Comparison of ENCODE assay signal across 14 mouse cellular contexts in genomic region chr10:110832336-110832735, GRCm38 (mm10).
DNase-seq lines count a peak whose midpoint lies in the region; ATAC-seq and TF ChIP-seq lines count a peak whose summit lies in the region.
"Had no signal": no experiment of that assay in that cellular context is flagged by ENCODE, and none has a peak within 500 bp of the region (broad histone marks: within the 10 kb centered on the region; RNA-seq: fewer than 3 reads in every experiment).

No protein-coding gene starts in this region.

- H3K27ac ChIP-seq in hindbrain, embryonic 13.5 days, result peak overlapping the region; percentile 40; the same call in 1 of the 2 replicates
- H3K27ac ChIP-seq in forebrain, postnatal 0 days (ENCODE audit: low read depth, low read length), result no peak overlapping the region

- DNase-seq in NIH3T3 (ENCODE audit: low read depth), result peak; percentile 40
- peak; percentile 56 for DNase-seq in adrenal gland, adult 2 months
- peak; percentile 28 to 45 for DNase-seq in heart, adult 18-20 months
- DNase-seq in frontal cortex, adult 2 months (ENCODE audit: extremely low spot score in 1 of 2, low spot score in 1 of 2), result no peak
- no peak for DNase-seq in forebrain, postnatal 0 days
- DNase-seq in kidney, adult 9 months, result no peak
- DNase-seq: cerebellum, adult 11-12 months; left cerebral cortex, postnatal 4 days; lung, postnatal 10 days; right cerebral cortex, postnatal 14 days had no signal

- no peak for ATAC-seq in hindbrain, embryonic 13.5 days (ENCODE audit: low FRiP score)
- ATAC-seq in forebrain, postnatal 0 days, result no peak
- ATAC-seq: activated CD4-positive, CD25-positive, alpha-beta regulatory T cell, adult 4 months; inflammation-experienced regulatory T-cells, adult 6 months had no signal

- no peak overlapping the region for H3K9ac ChIP-seq in hindbrain, embryonic 13.5 days
- H3K9ac ChIP-seq in forebrain, postnatal 0 days, result no peak overlapping the region

- H3K9me3 ChIP-seq in hindbrain, embryonic 13.5 days, result no peaks in the 10 kb centered on the region
- H3K9me3 ChIP-seq in forebrain, postnatal 0 days (ENCODE audit: low read length), result no peaks in the 10 kb centered on the region

- H3K4me2 ChIP-seq in hindbrain, embryonic 13.5 days, result no peak overlapping the region
- no peak overlapping the region for H3K4me2 ChIP-seq in forebrain, postnatal 0 days (ENCODE audit: low read depth)

- no peak overlapping the region for H3K4me3 ChIP-seq in hindbrain, embryonic 13.5 days
- no peak overlapping the region for H3K4me3 ChIP-seq in forebrain, postnatal 0 days (ENCODE audit: low read depth, low read length)
- H3K4me3 ChIP-seq: myocyte had no signal

- WGBS in hindbrain, embryonic 13.5 days, result 30% methylated on average over 6 of the region's 6 CpGs
- 70% methylated on average over 6 of the region's 6 CpGs for WGBS in forebrain, postnatal 0 days

- no peaks in the 10 kb centered on the region for H3K27me3 ChIP-seq in hindbrain, embryonic 13.5 days
- H3K27me3 ChIP-seq in forebrain, postnatal 0 days (ENCODE audit: insufficient read depth, low read length), result no peaks in the 10 kb centered on the region

- TF ChIP-seq CTCF in forebrain, postnatal 0 days (IDR thresholded peaks at IDR 0.05; ENCODE audit: low read depth), result no peak

- no peaks in the 10 kb centered on the region for H3K36me3 ChIP-seq in hindbrain, embryonic 13.5 days
- no peaks in the 10 kb centered on the region for H3K36me3 ChIP-seq in forebrain, postnatal 0 days (ENCODE audit: insufficient read depth)

- 0 out of 2 replicates have a peak, but pooled peaks cover 4% of the 10 kb centered on the region for H3K4me1 ChIP-seq in hindbrain, embryonic 13.5 days (replicated peaks)
- H3K4me1 ChIP-seq in forebrain, postnatal 0 days (ENCODE audit: insufficient read depth), result no peaks in the 10 kb centered on the region

Comparison
In these comparisons a context has a peak if more than half of its experiments do, and no peak if none do; other contexts are left out.
1. DNase-seq: peak in NIH3T3 (single experiment), adrenal gland, adult 2 months (single experiment) and heart, adult 18-20 months (2 of 2); none in frontal cortex, adult 2 months (0 of 2), forebrain, postnatal 0 days (single experiment) and kidney, adult 9 months (single experiment).